Mouse (Mus musculus) ES-Bruce4 (cell line): ENCODE data around the gene Cyfip1. TPM values are rescaled to one million over a fixed set of nuclear protein-coding genes. Genes with fewer than 3 reads are reported as not detected.
"Not testable (repeated sequence)": the region's sequence is repeated elsewhere in the genome, so short reads cannot be mapped to it uniquely, and the experiment has no call there.

Source experiments
- H3K27ac ChIP-seq: 2 replicates; pipeline ENCODE4 v1.5.1; 2012; ENCODE audit warnings: low read length, inconsistent platforms; ENCODE audit not compliant: insufficient read depth
- H3K27me3 ChIP-seq: 2 replicates; pipeline ENCODE4 v1.6.1; 2012; ENCODE audit warnings: mild to moderate bottlenecking, low read length, inconsistent platforms; ENCODE audit not compliant: control insufficient read depth, poor library complexity, insufficient read depth, severe bottlenecking
- H3K36me3 ChIP-seq: 2 replicates; pipeline ENCODE4 v1.6.1; 2012; ENCODE audit warnings: inconsistent platforms, mild to moderate bottlenecking, low read length, moderate library complexity; ENCODE audit not compliant: control insufficient read depth, poor library complexity, insufficient read depth, severe bottlenecking
- H3K4me1 ChIP-seq: one replicate; pipeline ENCODE4 v1.8.1; 2011; ENCODE audit warnings: low read length; ENCODE audit not compliant: control insufficient read depth, insufficient read depth
- H3K4me3 ChIP-seq: 2 replicates; pipeline ENCODE4 v1.5.1; 2011; ENCODE audit warnings: low read depth, mild to moderate bottlenecking, low read length
- H3K9ac ChIP-seq: 2 replicates; pipeline ENCODE4 v1.6.1; 2012; ENCODE audit warnings: low read depth, mild to moderate bottlenecking, inconsistent platforms; ENCODE audit not compliant: poor library complexity, severe bottlenecking
- H3K9me3 ChIP-seq: replicated peaks from 2 replicates; pipeline ENCODE4 v1.6.1; 2012; ENCODE audit warnings: mild to moderate bottlenecking, low read length, inconsistent platforms; ENCODE audit not compliant: control insufficient read depth, poor library complexity, insufficient read depth, severe bottlenecking
- CTCF ChIP-seq: IDR thresholded peaks from one replicate; pipeline ENCODE4 v1.8.1; 2011; ENCODE audit warnings: low read depth, low read length
- EP300 ChIP-seq: IDR thresholded peaks from 2 replicates; pipeline ENCODE4 v1.6.1; 2011; ENCODE audit warnings: low read depth, low read length; ENCODE audit not compliant: insufficient read depth
- POLR2A ChIP-seq: IDR thresholded peaks from one replicate; pipeline ENCODE4 v1.8.1; 2011; ENCODE audit warnings: low read length; ENCODE audit not compliant: insufficient read depth
- polyA plus RNA-seq: library from polyadenylated mRNA; stranded (reverse); fragments of >200 nt; gene quantifications from 2 replicates; pipeline ENCODE4 v1.2.4, GENCODE M21; 2011; ENCODE audit warnings: low read depth; ENCODE audit not compliant: missing spikeins, insufficient read depth, insufficient read length

The Cyfip1 gene
- polyA plus RNA-seq, 1 experiment: 97.9 TPM

DNA sequence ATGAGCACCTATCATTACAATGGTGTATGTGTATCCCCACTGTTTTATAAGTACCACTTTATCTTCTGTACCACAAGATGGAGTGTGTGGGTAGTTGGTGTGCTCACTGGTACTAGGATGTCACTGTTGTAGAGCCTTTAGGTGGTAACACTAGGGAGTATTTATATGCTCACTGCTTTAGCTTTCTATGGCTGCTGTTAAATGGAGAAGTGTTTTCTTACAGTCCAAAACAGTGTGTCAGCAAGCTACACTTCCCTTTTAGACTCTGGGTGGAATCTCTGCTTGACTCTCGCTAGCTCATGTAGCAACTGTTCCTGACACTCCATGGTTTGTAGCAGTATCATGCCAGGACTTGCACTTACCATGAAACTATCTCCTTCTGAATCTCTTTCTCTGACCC, 68.0 kb downstream of the Cyfip1 start:
- Histone ChIP-seq H3K4me3 (no peak overlapping the region), H3K9ac (no peak overlapping the region), H3K9me3 (no peaks in the 10 kb centered on the region), H3K27me3 (no peaks in the 10 kb centered on the region), H3K27ac (no peak overlapping the region), H3K4me1 (no peaks in the 10 kb centered on the region), H3K36me3 (peaks cover 31% of the 10 kb centered on the region)
- TF ChIP-seq EP300 (no peak), CTCF (no peak)

DNA sequence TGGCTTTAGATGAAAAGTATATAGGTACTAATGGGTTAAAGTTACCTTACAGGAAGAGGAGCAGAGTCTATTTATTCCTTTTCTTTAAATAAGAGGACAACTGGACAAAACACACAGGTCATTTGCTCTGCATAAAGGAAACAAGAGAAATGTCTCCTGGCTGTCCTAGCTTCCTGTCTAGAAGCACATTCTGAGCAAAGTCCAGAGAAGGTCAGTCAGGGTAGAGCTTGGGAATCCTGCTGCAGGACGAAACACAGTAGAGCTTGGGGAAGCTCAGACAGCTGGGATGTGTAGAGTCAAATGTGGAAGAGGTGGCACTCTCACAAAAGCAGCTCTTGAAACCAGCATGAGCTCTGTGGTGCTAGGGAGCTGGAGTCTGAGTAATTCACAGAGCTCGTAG, 68.8 kb downstream of the Cyfip1 start:
- H3K27ac ChIP-seq: no peak overlapping the region
- no peaks in the 10 kb centered on the region for H3K27me3 ChIP-seq
- H3K4me3 ChIP-seq: no peak overlapping the region
- TF ChIP-seq CTCF: no peak
- no peak for TF ChIP-seq POLR2A
- TF ChIP-seq EP300: no peak
- H3K9ac ChIP-seq: no peak overlapping the region
- peaks cover 33% of the 10 kb centered on the region for H3K36me3 ChIP-seq
- no peaks in the 10 kb centered on the region for H3K4me1 ChIP-seq
- H3K9me3 ChIP-seq: no peaks in the 10 kb centered on the region

DNA sequence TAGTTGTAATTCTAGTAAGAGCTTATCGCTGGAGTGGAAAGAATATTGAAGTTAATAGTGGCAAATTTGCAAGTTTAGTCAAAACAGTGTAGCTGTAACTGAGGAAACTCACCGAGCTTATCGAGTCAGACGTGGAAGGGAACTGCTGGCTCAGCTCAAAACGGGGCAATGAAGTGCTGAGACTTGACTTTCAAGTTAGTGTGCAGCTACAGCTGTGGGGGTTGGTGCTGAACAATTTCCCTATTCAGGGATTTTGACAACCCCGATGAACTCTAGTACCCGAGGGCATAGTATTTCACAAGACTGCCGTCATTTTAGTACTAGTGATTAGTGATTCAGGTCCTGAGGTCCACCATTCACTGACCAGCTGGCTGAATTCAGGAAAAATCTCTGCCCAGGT, 69.8 kb downstream of the Cyfip1 start:
- no peak overlapping the region for H3K9ac ChIP-seq
- H3K4me3 ChIP-seq: no peak overlapping the region
- no peak overlapping the region for H3K27ac ChIP-seq
- no peaks in the 10 kb centered on the region for H3K9me3 ChIP-seq
- TF ChIP-seq EP300 (no peak), POLR2A (no peak), CTCF (no peak)
- peaks cover 33% of the 10 kb centered on the region for H3K36me3 ChIP-seq
- H3K27me3 ChIP-seq: no peaks in the 10 kb centered on the region
- H3K4me1 ChIP-seq: no peaks in the 10 kb centered on the region

GRCm38 (mm10) chr7:55912118-55912517, 70.6 kb downstream of the Cyfip1 start:
- TF ChIP-seq EP300 (no peak), POLR2A (no peak), CTCF (no peak)
- Histone ChIP-seq H3K27me3 (no peaks in the 10 kb centered on the region), H3K27ac (no peak overlapping the region), H3K9ac (no peak overlapping the region), H3K36me3 (peaks cover 30% of the 10 kb centered on the region), H3K4me1 (no peaks in the 10 kb centered on the region), H3K9me3 (no peaks in the 10 kb centered on the region), H3K4me3 (no peak overlapping the region)

GRCm38 (mm10) chr7:55918365-55918764, 76.8 kb downstream of the Cyfip1 start:
- not testable (repeated sequence) for H3K27me3 ChIP-seq, H3K4me3 ChIP-seq, H3K4me1 ChIP-seq, H3K9ac ChIP-seq, H3K27ac ChIP-seq
- H3K36me3 ChIP-seq: peaks cover 35% of the 10 kb centered on the region
- H3K9me3 ChIP-seq: peaks cover 11% of the 10 kb centered on the region

DNA sequence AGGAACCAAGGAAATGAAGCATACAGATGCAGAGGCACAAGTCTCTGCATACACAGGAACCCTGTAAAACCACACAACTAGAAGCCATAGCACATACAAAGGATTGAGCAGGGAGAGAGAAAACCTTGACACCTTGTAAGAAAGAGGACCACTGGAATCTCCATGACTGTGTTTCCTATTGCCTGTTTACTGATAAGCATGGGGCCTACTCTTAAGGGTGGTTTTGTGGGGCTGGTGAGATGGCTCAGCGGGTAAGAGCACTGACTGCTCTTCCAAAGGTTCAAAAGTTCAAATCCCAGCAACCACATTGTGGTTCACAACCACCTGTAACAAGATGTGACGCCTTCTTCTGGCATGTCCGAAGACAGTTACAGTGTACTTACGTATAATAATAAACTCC, 85.7 kb downstream of the Cyfip1 start:
- TF ChIP-seq POLR2A: no peak
- TF ChIP-seq CTCF: no peak
- TF ChIP-seq EP300: no peak
- Histone ChIP-seq H3K27me3 (no peaks in the 10 kb centered on the region), H3K27ac (no peak overlapping the region), H3K36me3 (peaks cover 45% of the 10 kb centered on the region), H3K9me3 (peaks cover 7% of the 10 kb centered on the region), H3K4me3 (no peak overlapping the region), H3K9ac (no peak overlapping the region), H3K4me1 (no peaks in the 10 kb centered on the region)
